Mouse (Mus musculus) CH12.LX (cell line): ENCODE results near the gene Kpnb1. TPM values are rescaled to one million over a fixed set of nuclear protein-coding genes. Genes with fewer than 3 reads are reported as not detected.

Source experiments
- DNase-seq: peaks from one replicate; pipeline ENCODE4 v3.0.0-alpha.2; 2013; ENCODE audit errors: extremely low read depth
- H3K27ac ChIP-seq: 2 replicates; pipeline ENCODE4 v1.5.1; 2012; ENCODE audit warnings: low read depth, mild to moderate bottlenecking, control low read depth, moderate library complexity; ENCODE audit not compliant: insufficient read depth
- H3K27me3 ChIP-seq: replicated peaks from 2 replicates; pipeline ENCODE3; 2012; ENCODE audit warnings: inconsistent platforms
- H3K36me3 ChIP-seq, 2 experiments: replicated peaks in 1 of 2; 2 replicates each; pipeline versions ENCODE3 to v1.6.1; 2012; ENCODE audit warnings: inconsistent platforms in 1 of 2, low read length in 1 of 2, mild to moderate bottlenecking in 1 of 2, mixed read lengths in 1 of 2, moderate library complexity in 1 of 2; ENCODE audit not compliant: control insufficient read depth in 1 of 2, insufficient read depth in 1 of 2
- H3K4me1 ChIP-seq, 2 experiments: 2 replicates each; pipeline ENCODE4 v1.6.1; 2012; ENCODE audit warnings: inconsistent platforms in 1 of 2, moderate library complexity in 1 of 2; ENCODE audit not compliant: insufficient read depth in 2 of 2, control insufficient read depth in 1 of 2
- H3K4me2 ChIP-seq: 2 replicates; pipeline ENCODE4 v1.6.1; 2012; ENCODE audit warnings: low read depth, mild to moderate bottlenecking, control low read depth; ENCODE audit not compliant: poor library complexity, insufficient read depth, severe bottlenecking
- H3K4me3 ChIP-seq, 3 experiments: fragments of 150-350 bp in 1 of 3; sonication (generic) in 1 of 3; replicated peaks in 1 of 3; 2 replicates each; pipeline versions ENCODE3 to v1.5.1; 2011 to 2012; ENCODE audit warnings: low read depth in 2 of 3, low read length in 2 of 3, mild to moderate bottlenecking in 2 of 3, moderate library complexity in 2 of 3, control low read depth in 1 of 3, improper control_type of control experiment in 1 of 3, inconsistent platforms in 1 of 3, mixed read lengths in 1 of 3; ENCODE audit not compliant: poor library complexity in 1 of 3
- H3K79me2 ChIP-seq: replicated peaks from 2 replicates; pipeline ENCODE4 v1.6.1; 2012; ENCODE audit warnings: mild to moderate bottlenecking, moderate library complexity; ENCODE audit not compliant: control insufficient read depth, poor library complexity, insufficient read depth, severe bottlenecking; ENCODE audit errors: extremely low read depth
- H3K9ac ChIP-seq: 2 replicates; pipeline ENCODE4 v1.6.1; 2012; ENCODE audit warnings: low read depth, mild to moderate bottlenecking, control low read depth, moderate library complexity; ENCODE audit not compliant: insufficient read depth
- H3K9me3 ChIP-seq: replicated peaks from 2 replicates; pipeline ENCODE3; 2012; ENCODE audit warnings: low read length, inconsistent platforms, mixed read lengths
- BHLHE40 ChIP-seq: IDR thresholded peaks from 2 replicates; pipeline ENCODE4 v1.6.1; 2011; ENCODE audit warnings: mild to moderate bottlenecking, low read depth, low read length, improper control_type of control experiment
- CHD2 ChIP-seq: IDR thresholded peaks from 2 replicates; pipeline ENCODE4 v1.6.1; 2011; ENCODE audit warnings: low read length, improper control_type of control experiment
- CTCF ChIP-seq, 2 experiments: IDR thresholded peaks in 1 of 2; conservative IDR thresholded peaks in 1 of 2; 2 replicates each; pipeline ENCODE4 v1.5.1; 2011 to 2012; ENCODE audit warnings: low read depth in 2 of 2, low read length in 2 of 2, improper control_type of control experiment in 1 of 2, inconsistent platforms in 1 of 2, mild to moderate bottlenecking in 1 of 2, moderate library complexity in 1 of 2
- ELF1 ChIP-seq: IDR thresholded peaks from 2 replicates; pipeline ENCODE4 v1.6.1; 2014; ENCODE audit warnings: low read depth, mild to moderate bottlenecking, inconsistent platforms, low read length, improper control_type of control experiment
- EP300 ChIP-seq: IDR thresholded peaks from 2 replicates; pipeline ENCODE4 v1.6.1; 2011; ENCODE audit warnings: low read length, improper control_type of control experiment
- ETS1 ChIP-seq: conservative IDR thresholded peaks from 2 replicates; pipeline ENCODE4 v1.6.1; 2012; ENCODE audit warnings: low read depth, mild to moderate bottlenecking, inconsistent platforms, low read length, improper control_type of control experiment, moderate library complexity
- GABPA ChIP-seq: IDR thresholded peaks from 2 replicates; pipeline ENCODE4 v1.6.1; 2012; ENCODE audit warnings: low read depth, low read length, improper control_type of control experiment, inconsistent platforms; ENCODE audit not compliant: insufficient replicate concordance
- IRF4 ChIP-seq: IDR thresholded peaks from 2 replicates; pipeline ENCODE4 v1.6.1; 2014; ENCODE audit warnings: low read depth, mild to moderate bottlenecking, inconsistent platforms, low read length, improper control_type of control experiment
- JUN ChIP-seq: IDR thresholded peaks from 2 replicates; pipeline ENCODE4 v1.6.1; 2011; ENCODE audit warnings: low read depth, mild to moderate bottlenecking, low read length, improper control_type of control experiment, moderate library complexity; ENCODE audit not compliant: insufficient read depth
- KAT2A ChIP-seq: IDR thresholded peaks from 2 replicates; pipeline ENCODE4 v1.6.1; 2012; ENCODE audit warnings: low read length, improper control_type of control experiment, inconsistent platforms; ENCODE audit not compliant: insufficient replicate concordance
- MAFK ChIP-seq: IDR thresholded peaks from 2 replicates; pipeline ENCODE4 v1.6.1; 2011; ENCODE audit warnings: low read length, improper control_type of control experiment; ENCODE audit not compliant: insufficient replicate concordance
- MEF2A ChIP-seq: IDR thresholded peaks from 2 replicates; pipeline ENCODE4 v1.6.1; 2014; ENCODE audit warnings: low read depth, mild to moderate bottlenecking, inconsistent platforms, low read length, improper control_type of control experiment, borderline replicate concordance
- MXI1 ChIP-seq: IDR thresholded peaks from 2 replicates; pipeline ENCODE4 v1.6.1; 2011; ENCODE audit warnings: mild to moderate bottlenecking, low read depth, low read length, improper control_type of control experiment
- MYC ChIP-seq: IDR thresholded peaks from 2 replicates; pipeline ENCODE4 v1.6.1; 2011; ENCODE audit warnings: low read depth, mild to moderate bottlenecking, improper control_type of control experiment, low read length
- NRF1 ChIP-seq: IDR thresholded peaks from 2 replicates; pipeline ENCODE4 v1.6.1; 2014; ENCODE audit warnings: low read depth, mild to moderate bottlenecking, inconsistent platforms, low read length, improper control_type of control experiment, moderate library complexity
- RCOR1 ChIP-seq: conservative IDR thresholded peaks from 2 replicates; pipeline ENCODE4 v1.6.1; 2012; ENCODE audit warnings: low read depth, mild to moderate bottlenecking, inconsistent platforms, low read length, improper control_type of control experiment
- SIN3A ChIP-seq: IDR thresholded peaks from 2 replicates; pipeline ENCODE4 v1.6.1; 2012; ENCODE audit warnings: low read length, improper control_type of control experiment, inconsistent platforms
- TBP ChIP-seq: conservative IDR thresholded peaks from 2 replicates; pipeline ENCODE4 v1.6.1; 2011; ENCODE audit warnings: low read depth, low read length, improper control_type of control experiment
- USF1 ChIP-seq: IDR thresholded peaks from 2 replicates; pipeline ENCODE4 v1.6.1; 2014; ENCODE audit warnings: low read depth, mild to moderate bottlenecking, inconsistent platforms, low read length, improper control_type of control experiment
- ZC3H11A ChIP-seq: IDR thresholded peaks from 2 replicates; pipeline ENCODE4 v1.6.1; 2012; ENCODE audit warnings: low read depth, mild to moderate bottlenecking, inconsistent platforms, low read length, improper control_type of control experiment
- ZMIZ1 ChIP-seq: IDR thresholded peaks from 2 replicates; pipeline ENCODE4 v1.6.1; 2012; ENCODE audit warnings: low read depth, mild to moderate bottlenecking, inconsistent platforms, low read length, improper control_type of control experiment
- ZNF384 ChIP-seq: IDR thresholded peaks from 2 replicates; pipeline ENCODE4 v1.6.1; 2012; ENCODE audit warnings: low read depth, low read length, improper control_type of control experiment, inconsistent platforms
- dilution Hi-C: fragments of 300-500 bp; cut with MboI; formaldehyde crosslinking; loops from 2 replicates; pipeline ENCODE4 v1.14.3; 2020; ENCODE audit warnings: low sequenced_read_pairs; ENCODE audit not compliant: extremely low pct_unique_long_range_greater_than_20kb, extremely low pct_ligation_motif_present
- in situ Hi-C: fragments of 300-500 bp; cut with MboI; formaldehyde crosslinking; loops from 3 replicates; pipeline ENCODE4 v1.14.3; 2019; ENCODE audit warnings: low sequenced_read_pairs, low pct_ligation_motif_present, low pct_unique_long_range_greater_than_20kb, mixed read lengths
- polyA plus RNA-seq: library from polyadenylated mRNA; unstranded; fragments of >175 nt; gene quantifications from 2 replicates; pipeline ENCODE4 v1.2.1, GENCODE M21; 2012; ENCODE audit warnings: low read depth; ENCODE audit not compliant: insufficient read length
- total RNA-seq, 2 experiments: library from RNA; depleted of rRNA; stranded (reverse); fragments of 300-350 nt in 1 of 2; fragments of >200 nt in 1 of 2; gene quantifications; 2 replicates each; pipeline ENCODE4 v1.2.3; 2012 to 2014

Kpnb1 gene
- total and polyA plus RNA-seq, 3 experiments, result 194 to 411 (median 234) TPM

- Histone ChIP-seq H3K36me3 (peaks cover 9 to 35% of the 10 kb centered on the region in 2 experiments), H3K79me2 (no peaks in the 10 kb centered on the region), H3K27me3 (peaks cover 31% of the 10 kb centered on the region), H3K4me2 (peak overlapping the region; percentile 81), H3K27ac (no peak overlapping the region), H3K4me1 (peaks cover 17 to 24% of the 10 kb centered on the region in 2 experiments), H3K4me3 (no peak overlapping the region), H3K9me3 (peaks cover 4% of the 10 kb centered on the region), H3K9ac (no peak overlapping the region)
- in situ Hi-C loops, result no loop called here
- TF ChIP-seq ZC3H11A (no peak), NRF1 (no peak), CHD2 (no peak), ZMIZ1 (no peak), SIN3A (no peak), ZNF384 (no peak)
- dilution Hi-C loops, result no loop called here
- no peak for DNase-seq
Observed at GRCm38 (mm10) chr11:97152023-97152426, 35.7 kb downstream of the Kpnb1 start.

- dilution Hi-C loops, result no loop called here
- in situ Hi-C loops, result no loop called here
- peak within 1 kb of the TSS; percentile 40 to 70 (median 52) for H3K4me3 ChIP-seq
- H3K9ac ChIP-seq, result peak within 1 kb of the TSS; percentile 84
- TF ChIP-seq CTCF (conservative IDR thresholded peaks at IDR 0.05 in 1 of 2, IDR thresholded peaks at IDR 0.05 in 1 of 2; ENCODE audit: low read depth in 2 of 2, low read length in 2 of 2), result no peak
- peak; percentile 49 for TF ChIP-seq MXI1
- TF ChIP-seq IRF4, result no peak
- TF ChIP-seq NRF1, result no peak
- TF ChIP-seq MAFK, result no peak
- H3K4me1 ChIP-seq, result peaks cover 17 to 28% of the 10 kb centered on the region in 2 experiments
- H3K4me2 ChIP-seq, result peak within 1 kb of the TSS; percentile 81
- no peak for DNase-seq
- H3K27me3 ChIP-seq, result peaks cover 31% of the 10 kb centered on the region
- H3K79me2 ChIP-seq, result no peaks in the 10 kb centered on the region
- H3K36me3 ChIP-seq, result peaks cover 7 to 29% of the 10 kb centered on the region in 2 experiments
- no peak within 1 kb of the TSS for H3K27ac ChIP-seq
- H3K9me3 ChIP-seq, result peaks cover 4% of the 10 kb centered on the region
Observed at GRCm38 (mm10) chr11:97151343-97151801, 36.3 kb downstream of the Kpnb1 start, which contains the start of gene Tbkbp1. Gene Tbkbp1 (minus strand): TSS chr11:97151495.

DNA sequence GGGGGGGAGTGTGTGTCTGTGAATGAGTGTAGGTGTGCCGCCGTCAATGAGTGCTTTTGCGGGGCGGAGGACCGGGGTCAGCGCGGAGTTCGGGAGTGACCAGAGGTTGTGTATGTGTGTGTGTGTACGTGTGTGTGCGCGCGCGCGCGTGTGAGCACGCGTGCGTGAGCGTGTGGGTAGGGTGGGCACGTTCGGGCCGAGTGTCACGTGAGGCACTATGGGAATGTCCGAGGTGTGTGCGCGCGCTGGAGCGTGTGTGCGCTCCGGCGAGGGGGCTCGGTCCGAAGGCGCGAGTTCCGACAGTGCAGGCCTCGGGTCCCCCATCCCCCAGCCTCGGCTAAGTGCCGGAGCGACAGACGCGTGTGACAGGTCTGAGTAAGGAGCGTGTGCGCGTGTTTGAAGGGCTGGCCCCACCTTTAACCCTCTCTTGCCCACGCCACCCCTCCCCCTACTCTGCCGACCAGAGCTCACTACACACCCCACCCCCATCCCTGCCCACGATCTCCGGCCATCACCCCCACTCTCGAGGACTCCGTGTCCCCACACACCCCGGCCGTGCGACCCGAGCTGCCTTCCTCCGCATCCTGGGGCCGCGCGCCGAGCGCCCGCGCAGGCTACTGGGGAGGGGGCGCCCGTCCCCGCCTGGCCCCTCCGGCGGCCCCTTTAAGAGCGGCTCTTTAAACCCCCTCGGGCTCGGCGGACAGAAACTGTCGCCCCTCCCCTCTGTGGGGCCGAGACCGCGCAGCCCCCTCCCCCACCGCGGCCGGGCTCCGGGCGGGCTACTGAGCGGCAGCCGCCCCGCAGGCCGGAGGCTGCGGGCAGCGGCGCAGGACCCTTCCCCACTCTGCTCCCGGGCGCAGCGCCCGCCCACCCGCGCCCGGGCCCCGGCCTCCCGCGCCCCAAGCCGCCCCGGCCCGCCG, 37.0 kb downstream of the Kpnb1 start:
- no peak overlapping the region for H3K27ac ChIP-seq
- no peak for DNase-seq
- no peaks in the 10 kb centered on the region for H3K79me2 ChIP-seq
- dilution Hi-C loops, result no loop called here
- H3K9me3 ChIP-seq, result peaks cover 4% of the 10 kb centered on the region
- peaks cover 17 to 35% of the 10 kb centered on the region in 2 experiments for H3K4me1 ChIP-seq
- H3K27me3 ChIP-seq, result peaks cover 31% of the 10 kb centered on the region
- H3K36me3 ChIP-seq, result peaks cover 6 to 25% of the 10 kb centered on the region in 2 experiments
- peak overlapping the region; percentile 84 for H3K9ac ChIP-seq
- in situ Hi-C loops, result no loop called here
- H3K4me2 ChIP-seq, result peak overlapping the region; percentile 81
- H3K4me3 ChIP-seq, result peak overlapping the region; percentile 40 to 70 (median 52)
- TF ChIP-seq MYC (no peak), SIN3A (no peak), MEF2A (no peak), BHLHE40 (peak; percentile 90), ZNF384 (no peak), JUN (no peak), KAT2A (no peak), USF1 (peak; percentile 52), ZMIZ1 (no peak), TBP (no peak), EP300 (no peak), ZC3H11A (no peak), RCOR1 (no peak), GABPA (no peak), ETS1 (no peak), IRF4 (no peak), CHD2 (no peak; the same call in 1 of the 2 replicates), ELF1 (no peak)
